In the genomic region with DNA sequence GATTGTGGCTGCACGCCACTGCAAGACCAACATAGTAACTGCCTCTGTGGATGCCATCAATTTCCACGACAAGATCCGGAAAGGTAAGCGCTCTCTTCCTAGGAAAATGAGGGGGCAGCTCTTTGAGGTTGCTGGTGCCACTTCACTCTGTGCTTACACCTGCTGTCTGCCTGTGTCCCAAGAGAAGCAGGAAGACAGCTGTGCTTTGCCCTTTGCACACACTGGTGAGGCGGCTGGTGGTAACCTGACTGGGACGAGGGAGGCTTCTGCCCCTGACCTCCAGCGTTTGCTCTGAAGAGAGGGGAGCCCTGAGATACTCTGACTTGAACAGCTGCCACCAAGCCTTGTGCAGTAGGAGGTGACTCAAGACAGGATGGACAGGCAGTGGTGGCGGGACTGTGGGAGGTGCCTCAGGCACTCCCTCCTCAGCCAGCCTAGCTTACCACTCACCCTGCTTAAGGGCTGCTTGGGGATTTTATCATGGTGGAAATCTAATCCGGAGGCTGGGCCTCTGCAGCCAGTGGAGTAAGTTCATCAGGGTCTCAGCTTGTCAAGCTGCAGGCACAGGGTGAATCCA, we compare ENCODE assay signal across 17 mouse cellular contexts. TPM values are rescaled to one million over a fixed set of nuclear protein-coding genes. Genes with fewer than 3 reads are reported as not detected.
DNase-seq lines count a peak whose midpoint lies in the region; ATAC-seq and TF ChIP-seq lines count a peak whose summit lies in the region.
"Had no signal": no experiment of that assay in that cellular context is flagged by ENCODE, and none has a peak within 500 bp of the region (broad histone marks: within the 10 kb centered on the region; RNA-seq: fewer than 3 reads in every experiment).

No protein-coding gene starts in this region.

- no peak overlapping the region for H3K9ac ChIP-seq in intestine, embryonic 16.5 days (ENCODE audit: low read depth, low read length)
- H3K9ac ChIP-seq in intestine, postnatal 0 days (ENCODE audit: low read depth, low read length), result no peak overlapping the region

- H3K4me2 ChIP-seq in intestine, embryonic 16.5 days (ENCODE audit: low read depth, low read length), result no peak overlapping the region
- no peak overlapping the region for H3K4me2 ChIP-seq in intestine, postnatal 0 days (replicated peaks; ENCODE audit: low read depth)
- H3K4me2 ChIP-seq: liver, embryonic 11.5 days had no signal

- H3K27me3 ChIP-seq in heart, embryonic 10.5 days (ENCODE audit: insufficient read depth, poor library complexity, severe bottlenecking), result no peaks in the 10 kb centered on the region
- H3K27me3 ChIP-seq in intestine, embryonic 16.5 days (replicated peaks; ENCODE audit: control insufficient read depth, insufficient read depth, low read length), result no peaks in the 10 kb centered on the region
- no peaks in the 10 kb centered on the region for H3K27me3 ChIP-seq in intestine, postnatal 0 days (replicated peaks; ENCODE audit: control insufficient read depth, insufficient read depth, low read length)

- peak; percentile 42; the same call in 1 of the 2 replicates for ATAC-seq in intestine, embryonic 16.5 days
- ATAC-seq in intestine, postnatal 0 days, result no peak
- ATAC-seq: inflammation-experienced regulatory T-cells, adult 6 months had no signal

- H3K27ac ChIP-seq in heart, embryonic 10.5 days, result peak overlapping the region; percentile 72
- H3K27ac ChIP-seq in intestine, embryonic 16.5 days (ENCODE audit: low read length), result no peak overlapping the region
- H3K27ac ChIP-seq in intestine, postnatal 0 days (ENCODE audit: low read depth, low read length), result no peak overlapping the region
- H3K27ac ChIP-seq: midbrain, embryonic 10.5 days had no signal

- H3K9me3 ChIP-seq in heart, embryonic 10.5 days, result no peaks in the 10 kb centered on the region
- H3K9me3 ChIP-seq in intestine, embryonic 16.5 days (ENCODE audit: control insufficient read depth, low read length), result no peaks in the 10 kb centered on the region
- H3K9me3 ChIP-seq in intestine, postnatal 0 days (ENCODE audit: control insufficient read depth), result no peaks in the 10 kb centered on the region
- H3K9me3 ChIP-seq: midbrain, embryonic 10.5 days had no signal

- no peak for TF ChIP-seq CTCF in intestine, postnatal 0 days (IDR thresholded peaks at IDR 0.05; ENCODE audit: low read depth)

- H3K4me1 ChIP-seq in heart, embryonic 10.5 days, result peaks cover 66% of the 10 kb centered on the region
- peaks cover 3% of the 10 kb centered on the region; the same call in 1 of the 2 replicates for H3K4me1 ChIP-seq in intestine, embryonic 16.5 days (ENCODE audit: control insufficient read depth, insufficient read depth, low read length)
- no peaks in the 10 kb centered on the region for H3K4me1 ChIP-seq in intestine, postnatal 0 days (replicated peaks; ENCODE audit: control insufficient read depth, insufficient read depth, low read length)

- H3K36me3 ChIP-seq in heart, embryonic 10.5 days, result 0 out of 2 replicates have a peak, but pooled peaks cover 7% of the 10 kb centered on the region
- H3K36me3 ChIP-seq in intestine, embryonic 16.5 days (ENCODE audit: control insufficient read depth, insufficient read depth, low read length), result no peaks in the 10 kb centered on the region
- no peaks in the 10 kb centered on the region for H3K36me3 ChIP-seq in intestine, postnatal 0 days (ENCODE audit: control insufficient read depth, insufficient read depth)

- 62% methylated on average over 9 of the region's 9 CpGs for WGBS in heart, embryonic 10.5 days
- 63% methylated on average over 9 of the region's 9 CpGs for WGBS in intestine, embryonic 16.5 days
- WGBS in intestine, postnatal 0 days, result 61% methylated on average over 9 of the region's 9 CpGs

- H3K4me3 ChIP-seq in heart, embryonic 10.5 days, result no peak overlapping the region
- no peak overlapping the region for H3K4me3 ChIP-seq in intestine, embryonic 16.5 days (ENCODE audit: low read length)
- no peak overlapping the region for H3K4me3 ChIP-seq in intestine, postnatal 0 days (ENCODE audit: low read depth, low read length)
- H3K4me3 ChIP-seq: midbrain, embryonic 10.5 days had no signal

- no peak for DNase-seq in heart, embryonic 10.5 days (ENCODE audit: low spot score)
- no peak for DNase-seq in heart, adult 18-20 months
- DNase-seq in 3T3-L1 (ENCODE audit: low read depth, low spot score), result peak; percentile 28
- peak; percentile 40 for DNase-seq in adrenal gland, postnatal 25 days
- no peak for DNase-seq in frontal cortex, postnatal 14 days (ENCODE audit: low spot score in 2 of 2)
- DNase-seq: cerebellum, adult 9-11 months; embryo, embryonic 11 days; lung, postnatal 14 days; right cerebral cortex, postnatal 14 days had no signal

RNA-seq across cellular contexts. Expression of a gene that starts 20.8 kb away (rescaled TPM):
- 5.5 and 6.3 TPM in 2 replicates for polyA plus RNA-seq in heart, embryonic 10.5 days (2016; fragmentation: Nextera tagmentation; extraction: Ambion mirVana)
- total RNA-seq in heart, adult 18-20 months (2021), result 10 to 100 TPM in 1 of 2 experiments, 1 to 10 TPM in 1; 8.0 to 10.2 TPM
- 3.4 and 4.7 TPM in 2 replicates for polyA plus RNA-seq in intestine, embryonic 16.5 days (2015; fragmentation: Nextera tagmentation; extraction: Ambion mirVana)
- 2.9 and 3.1 TPM in 2 replicates for polyA plus RNA-seq in intestine, postnatal 0 days (2015; fragmentation: Nextera tagmentation; extraction: Ambion mirVana)
- total RNA-seq in adrenal gland, postnatal 25 days (2021), result 3.1 and 3.6 TPM in 2 replicates

RNA-seq across cellular contexts. Expression of a gene that starts 38.2 kb away (rescaled TPM):
- not detected in 2 replicates for polyA plus RNA-seq in heart, embryonic 10.5 days (2016; fragmentation: Nextera tagmentation; extraction: Ambion mirVana)
- total RNA-seq in heart, adult 18-20 months (2021), result not detected
- not detected in 2 replicates for polyA plus RNA-seq in intestine, embryonic 16.5 days (2015; fragmentation: Nextera tagmentation; extraction: Ambion mirVana)
- polyA plus RNA-seq in intestine, postnatal 0 days (2015; fragmentation: Nextera tagmentation; extraction: Ambion mirVana), result not detected in 2 replicates
- total RNA-seq in adrenal gland, postnatal 25 days (2021), result not detected in 2 replicates
- total RNA-seq: gastrocnemius, postnatal 4 days; layer of hippocampus, adult 8-10 months had no signal
- polyA plus RNA-seq: inflammation-experienced regulatory T-cells, adult 6 months; liver, embryonic 11.5 days; urinary bladder, adult 2 months had no signal

RNA-seq across cellular contexts. Expression of a gene that starts 43.8 kb away (rescaled TPM):
- 23.1 and 27.4 TPM in 2 replicates for polyA plus RNA-seq in heart, embryonic 10.5 days (2016; fragmentation: Nextera tagmentation; extraction: Ambion mirVana)
- total RNA-seq in heart, adult 18-20 months (2021), result 10 to 100 TPM; 25.7 to 32.2 TPM
- polyA plus RNA-seq in intestine, embryonic 16.5 days (2015; fragmentation: Nextera tagmentation; extraction: Ambion mirVana), result 13.7 and 15.4 TPM in 2 replicates
- polyA plus RNA-seq in intestine, postnatal 0 days (2015; fragmentation: Nextera tagmentation; extraction: Ambion mirVana), result 12.6 and 12.9 TPM in 2 replicates
- 44.9 and 48.7 TPM in 2 replicates for total RNA-seq in adrenal gland, postnatal 25 days (2021)

Comparison
In these comparisons a context has a peak if more than half of its experiments do, and no peak if none do; other contexts are left out.
1. DNase-seq: peak in 3T3-L1 (single experiment) and adrenal gland, postnatal 25 days (single experiment); none in heart, embryonic 10.5 days (single experiment), heart, adult 18-20 months (0 of 2) and frontal cortex, postnatal 14 days (0 of 2).